Mouse (Mus musculus): Measurements from ENCODE around the gene Ripk3. TPM values are rescaled to one million over a fixed set of nuclear protein-coding genes. Genes with fewer than 3 reads are reported as not detected.

Ripk3 gene
- polyA plus RNA-seq, 1 experiment from 2014 or later = 4.3 TPM

DNA sequence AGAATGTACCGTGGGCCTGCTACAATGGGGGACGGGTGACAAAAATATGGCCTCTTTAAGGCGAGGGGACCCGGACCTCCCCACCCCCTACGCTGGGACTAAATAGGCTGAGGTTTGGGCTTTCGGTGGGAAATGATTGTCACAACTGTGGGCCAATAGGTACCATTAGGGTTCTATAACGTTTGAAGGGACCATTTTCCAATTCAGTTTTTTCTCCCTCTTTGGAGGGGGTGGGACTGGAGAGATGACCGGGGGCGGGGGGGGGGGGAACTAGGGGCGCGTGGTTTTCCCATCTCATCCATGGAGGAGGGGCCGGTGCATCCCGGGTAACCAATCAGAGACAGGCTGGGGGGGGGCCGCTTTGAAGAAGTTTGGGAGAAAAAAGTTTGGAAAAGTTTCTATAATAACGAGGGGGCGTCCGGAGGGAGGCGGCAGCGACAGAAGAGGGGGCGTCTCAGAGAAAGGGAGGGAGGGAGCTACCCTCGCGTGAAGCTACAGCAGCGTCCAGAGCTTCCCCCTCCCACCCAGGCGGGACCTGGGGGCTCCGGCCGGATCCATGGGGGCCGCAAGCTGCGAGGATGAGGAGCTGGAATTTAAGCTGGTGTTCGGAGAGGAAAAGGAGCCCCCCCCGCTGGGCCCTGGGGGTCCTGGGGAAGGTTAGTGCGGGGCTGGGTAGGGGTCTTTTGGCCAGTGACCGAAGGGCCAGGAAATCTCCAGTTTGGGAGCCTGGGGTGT, 36.0 kb upstream of the Ripk3 start:
- ATAC-seq (ENCODE audit: low read depth) = no peak
- WGBS = 1% methylated on average over 30 of the region's 32 CpGs
- Histone ChIP-seq H3K4me1 (replicated peaks) (peaks cover 57% of the 10 kb centered on the region), H3K9ac (peak overlapping the region; percentile 82), H3K9me3 (no peaks in the 10 kb centered on the region), H3K4me2 (peak overlapping the region; percentile 87), H3K27me3 (peaks cover 36% of the 10 kb centered on the region), H3K4me3 (peak overlapping the region; percentile 60), H3K27ac (replicated peaks) (peak overlapping the region; percentile 86), H3K36me3 (no peaks in the 10 kb centered on the region)

DNA sequence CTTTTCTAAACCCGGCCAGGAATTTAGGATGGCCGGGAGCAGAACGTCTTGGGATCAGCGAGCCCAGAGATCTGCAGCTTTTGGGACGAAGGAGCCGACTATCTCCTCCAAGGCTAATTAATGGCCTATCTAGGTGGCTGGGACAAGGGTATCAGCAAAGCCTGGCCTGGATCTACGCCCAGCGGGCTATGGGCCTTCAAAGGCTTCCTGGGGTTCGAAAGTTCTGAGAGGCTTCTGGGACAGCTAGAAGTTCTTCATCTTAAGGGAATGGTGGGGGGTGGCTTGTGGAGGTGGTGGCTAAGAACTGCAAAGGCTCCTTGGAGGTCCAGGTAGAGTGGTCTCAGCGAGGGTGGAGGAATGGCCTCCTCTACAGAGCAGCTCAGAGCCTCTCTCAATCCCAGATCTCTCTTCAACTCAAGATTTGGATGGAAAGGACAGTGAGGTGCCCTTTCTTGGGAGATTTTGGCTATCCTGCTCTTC, 35.4 kb upstream of the Ripk3 start:
- Histone ChIP-seq H3K4me3 (peak overlapping the region; percentile 60), H3K27ac (replicated peaks) (peak overlapping the region; percentile 86), H3K9me3 (no peaks in the 10 kb centered on the region), H3K4me1 (replicated peaks) (peaks cover 57% of the 10 kb centered on the region), H3K27me3 (peaks cover 36% of the 10 kb centered on the region), H3K4me2 (peak overlapping the region; percentile 87), H3K36me3 (no peaks in the 10 kb centered on the region), H3K9ac (peak overlapping the region; percentile 82)
- WGBS = under 1% methylated on average over 10 of the region's 10 CpGs
- ATAC-seq (ENCODE audit: low read depth) = peak; percentile 37

DNA sequence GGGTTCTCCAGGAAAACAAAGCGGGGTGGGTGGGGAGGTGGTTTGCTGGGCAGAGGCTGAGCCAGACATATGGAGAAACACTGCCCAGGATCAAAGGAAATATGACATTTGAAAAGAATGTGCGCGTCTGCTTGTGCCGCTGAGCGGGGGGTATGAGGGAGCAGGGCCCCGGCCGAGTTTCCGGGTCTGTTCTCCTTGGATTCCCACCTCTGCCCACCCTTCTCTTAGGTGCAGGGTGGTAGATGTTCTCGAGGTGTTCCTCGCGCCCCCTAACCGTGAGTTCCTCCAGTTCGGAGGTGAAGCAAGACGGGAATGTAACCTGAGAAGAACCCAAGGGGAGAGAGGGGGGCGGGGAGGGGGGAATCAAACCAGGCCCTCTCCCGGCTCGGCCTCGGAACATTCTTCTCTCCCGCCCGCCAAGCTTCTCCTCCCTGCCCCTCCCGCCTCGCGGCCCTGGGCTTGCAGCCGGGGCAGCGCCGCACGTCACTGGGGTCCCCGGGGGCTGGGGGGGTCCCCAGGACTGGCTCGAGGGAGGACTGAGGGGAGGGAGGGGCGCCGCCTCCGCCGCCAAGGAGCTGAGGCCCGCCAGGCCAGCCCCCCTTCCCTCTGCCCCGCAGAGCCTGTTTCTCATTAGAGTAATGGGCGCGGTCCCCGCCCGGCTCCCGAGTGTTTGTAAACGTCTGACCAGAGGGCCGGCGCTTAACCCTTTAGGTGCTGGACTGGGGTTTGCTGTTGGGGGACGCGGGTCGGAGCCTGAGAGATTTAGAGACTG, 34.5 kb upstream of the Ripk3 start, which contains the start of gene Nfatc4:
Nfatc4 (plus strand) TSS at position 154 of the 772 bp plus-strand sequence.
- Histone ChIP-seq H3K9me3 (no peaks in the 10 kb centered on the region), H3K36me3 (no peaks in the 10 kb centered on the region), H3K4me2 (peak within 1 kb of the TSS; percentile 87), H3K4me3 (peak within 1 kb of the TSS; percentile 60), H3K9ac (peak within 1 kb of the TSS; percentile 82), H3K27ac (replicated peaks) (peak within 1 kb of the TSS; percentile 86), H3K4me1 (replicated peaks) (peaks cover 53% of the 10 kb centered on the region), H3K27me3 (peaks cover 36% of the 10 kb centered on the region)
- peak; percentile 82 for ATAC-seq (ENCODE audit: low read depth)
- 0% methylated on average over 41 of the region's 46 CpGs for WGBS

DNA sequence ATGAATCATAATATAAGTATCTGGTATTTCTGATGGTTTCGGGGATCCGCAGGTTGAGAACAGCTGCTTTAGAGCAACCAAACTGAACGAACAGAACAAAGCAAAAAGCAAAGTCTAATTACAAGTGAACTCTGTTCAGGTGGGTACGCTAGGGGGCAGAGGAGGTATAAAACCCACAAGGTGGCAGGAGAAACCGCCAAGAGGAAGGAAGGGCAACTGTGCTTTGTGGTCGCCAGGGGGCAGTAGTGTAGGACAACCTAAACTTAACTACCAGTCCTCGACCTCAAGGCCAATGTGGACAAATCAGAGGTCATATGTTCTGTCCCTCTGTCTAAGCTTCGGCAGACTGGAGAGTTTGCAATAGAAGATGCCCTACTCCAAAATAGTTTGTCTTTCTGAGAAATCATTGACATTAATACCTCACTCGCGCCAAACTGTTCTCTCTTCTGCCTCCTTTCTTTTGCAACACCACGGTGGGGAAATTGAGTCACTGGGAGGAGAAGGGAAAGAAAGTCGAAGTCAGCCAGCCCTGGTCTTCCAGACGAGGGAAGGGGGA, 33.8 kb upstream of the Ripk3 start:
- Histone ChIP-seq H3K27me3 (peaks cover 34% of the 10 kb centered on the region), H3K27ac (replicated peaks) (peak overlapping the region; percentile 86), H3K9ac (peak overlapping the region; percentile 82), H3K36me3 (no peaks in the 10 kb centered on the region), H3K9me3 (no peaks in the 10 kb centered on the region), H3K4me3 (peak overlapping the region; percentile 60), H3K4me1 (replicated peaks) (peaks cover 50% of the 10 kb centered on the region), H3K4me2 (peak overlapping the region; percentile 87)
- 8% methylated on average over 13 of the region's 13 CpGs for WGBS
- no peak; the same call in 1 of the 2 replicates for ATAC-seq (ENCODE audit: low read depth)

DNA sequence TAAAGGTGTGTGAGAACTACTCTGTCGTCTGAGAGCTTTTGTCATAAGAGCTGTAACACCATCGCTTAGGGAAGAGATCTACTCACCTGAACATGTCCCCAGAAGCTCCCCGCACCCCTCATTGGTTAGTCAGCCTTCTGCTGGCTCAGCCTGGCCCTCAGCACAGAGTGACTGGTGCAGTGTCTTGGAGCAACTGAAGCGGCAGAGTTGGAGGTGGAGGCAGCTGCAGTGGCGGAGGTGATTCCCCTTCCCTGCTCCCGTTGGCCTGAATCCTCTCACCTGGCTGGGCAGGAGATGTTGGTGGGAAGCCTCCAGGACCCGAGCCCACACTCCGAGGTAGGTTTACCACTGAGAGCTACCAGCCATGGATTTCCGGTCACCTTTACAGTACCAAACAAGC, 31.9 kb upstream of the Ripk3 start:
- H3K9me3 ChIP-seq = no peaks in the 10 kb centered on the region
- ATAC-seq (ENCODE audit: low read depth) = no peak
- no peak overlapping the region for H3K27ac ChIP-seq (replicated peaks)
- no peaks in the 10 kb centered on the region for H3K36me3 ChIP-seq
- peaks cover 15% of the 10 kb centered on the region for H3K27me3 ChIP-seq
- H3K9ac ChIP-seq = no peak overlapping the region
- peaks cover 33% of the 10 kb centered on the region for H3K4me1 ChIP-seq (replicated peaks)
- H3K4me2 ChIP-seq = no peak overlapping the region
- WGBS = 87% methylated on average over 9 of the region's 9 CpGs
- no peak overlapping the region for H3K4me3 ChIP-seq

DNA sequence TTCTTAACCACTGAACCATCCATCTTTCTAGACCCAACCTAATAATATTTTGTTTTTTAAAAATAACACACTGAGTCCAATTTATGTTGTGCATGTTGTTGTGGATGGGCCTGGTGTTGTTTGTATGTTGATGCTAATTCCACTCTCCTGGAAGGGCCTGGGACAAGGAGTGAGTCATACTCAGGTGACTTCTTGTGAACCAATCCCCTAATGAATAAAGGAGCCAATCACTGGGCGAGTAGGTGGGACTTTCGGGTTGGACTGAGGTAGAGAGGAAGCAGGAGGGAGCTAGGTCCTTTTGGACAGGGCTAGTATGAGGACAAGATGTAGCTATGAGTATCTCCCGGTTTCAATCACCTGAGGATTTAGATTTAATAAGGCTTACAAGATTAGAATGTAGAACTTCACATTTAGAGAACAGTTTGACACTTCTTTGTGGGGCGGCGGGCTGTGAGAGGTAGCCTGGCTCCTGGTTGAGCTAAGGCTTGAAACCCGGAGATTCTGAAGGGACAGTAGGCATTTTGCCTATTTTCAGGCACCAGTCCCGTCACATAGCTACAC, 31.3 kb upstream of the Ripk3 start:
- H3K36me3 ChIP-seq = no peaks in the 10 kb centered on the region
- ATAC-seq (ENCODE audit: low read depth) = no peak
- no peak overlapping the region for H3K9ac ChIP-seq
- WGBS = 84% methylated on average over 7 of the region's 7 CpGs
- H3K4me3 ChIP-seq = no peak overlapping the region
- H3K4me1 ChIP-seq (replicated peaks) = peaks cover 32% of the 10 kb centered on the region
- H3K27ac ChIP-seq (replicated peaks) = no peak overlapping the region
- H3K9me3 ChIP-seq = no peaks in the 10 kb centered on the region
- H3K27me3 ChIP-seq = peaks cover 9% of the 10 kb centered on the region
- no peak overlapping the region for H3K4me2 ChIP-seq

DNA sequence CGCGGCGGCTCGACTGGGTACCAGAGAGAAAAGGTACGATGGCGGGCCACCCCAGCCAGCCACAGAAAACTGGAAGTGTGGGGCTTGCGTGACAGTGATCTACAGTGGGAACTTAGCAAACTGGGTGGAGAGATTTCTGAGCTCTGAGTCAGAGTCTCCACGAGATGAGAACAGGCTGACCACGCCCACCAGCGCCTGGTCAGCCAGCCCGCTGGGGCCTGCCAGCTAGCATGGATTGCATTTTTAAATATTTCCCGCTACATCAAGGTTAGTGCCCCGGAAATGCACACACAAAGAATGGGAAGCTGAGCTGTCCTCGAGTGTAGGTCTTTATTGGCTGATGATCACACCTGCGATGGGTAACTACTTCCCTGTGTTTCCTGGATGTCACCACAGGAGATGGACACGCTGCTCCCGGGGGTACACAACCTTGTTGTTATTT, 26.7 kb upstream of the Ripk3 start:
- WGBS = 21% methylated on average over 17 of the region's 17 CpGs
- ATAC-seq (ENCODE audit: low read depth) = peak; percentile 77

DNA sequence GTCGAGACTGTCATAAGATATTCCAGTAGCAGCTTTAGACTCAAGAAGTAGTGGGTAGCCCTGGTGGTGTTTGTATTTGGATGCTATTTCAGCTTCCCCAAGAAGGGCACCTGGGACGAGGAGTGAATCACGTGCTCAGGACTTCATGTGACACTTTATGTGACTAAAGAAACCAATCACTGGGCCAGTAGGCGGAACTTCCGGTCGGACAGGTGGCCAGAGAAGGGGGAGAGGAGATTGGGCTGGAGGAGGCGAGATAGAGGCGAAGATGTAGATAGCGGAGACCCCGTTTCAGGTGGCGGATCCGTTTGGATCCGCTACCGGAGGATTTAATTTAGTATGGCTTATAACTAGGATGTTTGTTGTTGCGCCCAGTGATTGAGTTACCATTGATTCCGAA, 26.2 kb upstream of the Ripk3 start:
- Histone ChIP-seq H3K4me3 (peak overlapping the region; percentile 45), H3K4me1 (replicated peaks) (peaks cover 9% of the 10 kb centered on the region; the same call in 1 of the 2 replicates), H3K4me2 (peak overlapping the region; percentile 66), H3K27ac (replicated peaks) (no peak overlapping the region), H3K36me3 (no peaks in the 10 kb centered on the region), H3K27me3 (no peaks in the 10 kb centered on the region), H3K9me3 (no peaks in the 10 kb centered on the region), H3K9ac (peak overlapping the region; percentile 68)
- whole genome bisulfite sequencing = 24% methylated on average over 16 of the region's 16 CpGs
- peak; percentile 81 for ATAC-seq (ENCODE audit: low read depth)

More for the DNA sequence above, 26.7 kb upstream of the Ripk3 start:
- Histone ChIP-seq H3K9ac (peak overlapping the region; percentile 68), H3K27me3 (no peaks in the 10 kb centered on the region), H3K36me3 (no peaks in the 10 kb centered on the region), H3K27ac (replicated peaks) (no peak overlapping the region), H3K4me2 (peak overlapping the region; percentile 66), H3K4me3 (peak overlapping the region; percentile 45), H3K9me3 (no peaks in the 10 kb centered on the region), H3K4me1 (replicated peaks) (peaks cover 9% of the 10 kb centered on the region; the same call in 1 of the 2 replicates)

DNA sequence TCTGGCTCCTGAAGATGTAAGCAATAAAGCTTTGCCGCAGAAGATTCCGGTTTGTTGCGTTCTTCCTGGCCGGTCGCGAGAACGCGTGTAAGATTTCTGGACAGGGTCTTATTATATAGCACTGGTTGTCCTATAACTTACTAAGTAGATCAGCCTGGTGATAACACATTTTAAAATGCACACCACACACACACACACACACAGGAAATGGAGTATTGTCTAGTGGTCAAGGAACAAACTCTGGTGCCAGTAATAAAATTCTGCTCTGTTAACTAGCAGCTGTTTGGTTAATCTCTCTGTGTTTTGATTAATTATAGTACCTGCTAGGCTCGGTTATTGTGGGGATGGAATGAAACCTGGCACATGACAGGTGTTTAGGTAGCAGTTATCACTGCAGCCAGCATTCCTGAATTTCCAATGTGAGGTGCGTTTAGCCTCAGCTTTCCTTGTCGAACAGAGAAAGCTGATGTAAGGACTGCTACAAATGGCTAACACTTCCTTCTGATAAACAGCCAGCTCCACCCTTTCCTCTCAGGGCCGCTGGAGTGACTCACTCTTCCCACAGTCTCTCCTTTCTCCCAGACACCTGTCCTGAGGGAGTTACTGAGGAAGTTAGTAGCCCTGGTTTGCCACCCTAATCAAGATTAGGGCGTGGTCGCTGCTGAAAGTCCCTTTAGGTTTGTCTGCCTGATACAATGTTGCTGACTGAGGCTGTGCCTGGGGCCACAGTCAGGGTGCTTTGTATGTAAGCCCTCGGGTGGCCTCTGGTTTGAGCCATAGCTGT, 6.9 kb upstream of the Ripk3 start:
- ATAC-seq (ENCODE audit: low read depth) = no peak
- no peak overlapping the region for H3K27ac ChIP-seq (replicated peaks)
- no peaks in the 10 kb centered on the region for H3K4me1 ChIP-seq (replicated peaks)
- H3K9me3 ChIP-seq = no peaks in the 10 kb centered on the region
- 87% methylated on average over 15 of the region's 15 CpGs for WGBS
- no peak overlapping the region for H3K4me3 ChIP-seq
- H3K27me3 ChIP-seq = peaks cover 2% of the 10 kb centered on the region; the same call in 1 of the 2 replicates
- H3K9ac ChIP-seq = no peak overlapping the region
- no peaks in the 10 kb centered on the region for H3K36me3 ChIP-seq
- H3K4me2 ChIP-seq = no peak overlapping the region

DNA sequence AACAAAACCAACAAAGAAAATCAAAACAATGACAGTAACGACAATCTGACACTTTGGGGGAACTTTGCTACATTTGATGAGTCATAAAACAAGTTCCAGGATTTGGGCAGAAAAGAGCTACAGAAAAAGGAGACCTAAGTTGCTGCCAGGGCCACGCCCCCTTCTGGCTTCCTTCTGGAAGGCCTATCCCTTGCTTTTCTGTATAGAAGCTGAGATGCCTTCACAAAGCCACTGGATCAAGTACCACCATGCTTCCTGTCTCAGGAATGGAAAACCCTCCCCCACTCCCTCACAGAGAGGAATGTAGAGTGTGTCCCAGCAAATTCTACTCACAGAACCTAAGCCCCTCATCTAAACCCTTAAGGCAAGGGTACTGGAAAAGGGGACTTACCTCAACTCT, 5.3 kb upstream of the Ripk3 start:
- WGBS = 69% methylated on average over 2 of the region's 2 CpGs
- no peaks in the 10 kb centered on the region for H3K4me1 ChIP-seq (replicated peaks)
- ATAC-seq (ENCODE audit: low read depth) = no peak

DNA sequence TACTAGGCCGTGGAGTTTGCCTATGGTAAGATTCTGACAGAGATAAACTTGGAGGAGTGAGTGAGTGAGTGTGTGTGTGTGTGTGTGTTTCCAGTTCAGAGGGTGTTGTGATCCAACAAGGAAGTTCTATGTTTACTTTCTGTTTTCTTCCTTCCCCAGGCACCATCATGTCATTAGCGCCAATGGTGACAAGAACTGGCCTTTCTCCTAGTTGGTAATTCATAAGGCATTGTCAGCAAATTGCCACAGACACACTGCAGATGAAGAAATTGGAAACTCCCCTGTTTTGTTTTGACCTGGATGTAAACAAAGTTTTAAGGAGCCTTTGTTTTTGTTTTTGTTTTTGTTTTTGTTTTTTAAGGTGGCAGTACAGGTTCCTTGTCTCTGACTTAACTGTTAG, 4.8 kb upstream of the Ripk3 start:
- ATAC-seq (ENCODE audit: low read depth) = no peak
- H3K4me1 ChIP-seq (replicated peaks) = peaks cover 1% of the 10 kb centered on the region
- no peak overlapping the region for H3K27ac ChIP-seq (replicated peaks)
- WGBS = 71% methylated on average over 2 of the region's 2 CpGs
- H3K9ac ChIP-seq = no peak overlapping the region
- no peaks in the 10 kb centered on the region for H3K9me3 ChIP-seq
- H3K4me2 ChIP-seq = no peak overlapping the region
- H3K36me3 ChIP-seq = no peaks in the 10 kb centered on the region
- H3K27me3 ChIP-seq = peaks cover 24% of the 10 kb centered on the region
- H3K4me3 ChIP-seq = no peak overlapping the region

More for the DNA sequence above, 5.3 kb upstream of the Ripk3 start:
- no peak overlapping the region for H3K27ac ChIP-seq (replicated peaks)
- no peak overlapping the region for H3K4me2 ChIP-seq
- no peak overlapping the region for H3K9ac ChIP-seq
- H3K27me3 ChIP-seq = peaks cover 19% of the 10 kb centered on the region
- no peak overlapping the region for H3K4me3 ChIP-seq
- no peaks in the 10 kb centered on the region for H3K36me3 ChIP-seq
- no peaks in the 10 kb centered on the region for H3K9me3 ChIP-seq

Measured in neural tube, embryonic 13.5 days (tissue).